Mouse (Mus musculus): ENCODE results near the gene Hspa8. TPM values are rescaled to one million over a fixed set of nuclear protein-coding genes. Genes with fewer than 3 reads are reported as not detected.
A peak's percentile ranks its signal among the peaks of the same experiment; 100 is the strongest.

Gene Hspa8
- polyA plus RNA-seq, 1 experiment from 2014 or later, result 2,577 TPM

DNA sequence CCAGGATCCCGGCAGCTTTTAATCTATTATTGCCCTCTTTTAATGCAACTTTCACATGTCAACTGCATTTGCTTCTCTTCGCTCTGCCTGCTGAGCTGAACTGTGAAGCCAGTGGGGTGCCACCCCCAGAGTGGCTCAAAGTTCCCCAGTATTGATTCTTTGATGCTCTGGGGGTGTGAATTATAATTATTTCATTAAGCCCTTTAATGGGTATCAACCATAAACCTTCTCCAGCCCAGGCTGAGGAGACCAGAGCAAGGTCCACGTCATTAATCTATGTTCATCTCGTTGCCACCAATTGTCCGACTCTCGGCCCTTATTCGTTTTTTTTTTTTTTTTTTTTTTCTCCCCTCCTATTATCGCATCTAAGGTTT is 8.1 kb downstream of the Hspa8 start:
- Histone ChIP-seq H3K27me3 (replicated peaks; ENCODE audit: control insufficient read depth, insufficient read depth, low read length) (no peaks in the 10 kb centered on the region), H3K4me3 (ENCODE audit: low read depth, low read length) (no peak overlapping the region), H3K27ac (replicated peaks; ENCODE audit: low read depth, low read length) (no peak overlapping the region), H3K36me3 (ENCODE audit: control insufficient read depth, insufficient read depth, low read length) (peaks cover 33% of the 10 kb centered on the region), H3K9ac (ENCODE audit: low read depth, low read length) (no peak overlapping the region), H3K4me2 (ENCODE audit: low read depth, low read length) (no peak overlapping the region), H3K4me1 (ENCODE audit: control insufficient read depth, insufficient read depth, low read length) (peaks cover 14% of the 10 kb centered on the region; the same call in 1 of the 2 replicates), H3K9me3 (ENCODE audit: control insufficient read depth, low read length) (no peaks in the 10 kb centered on the region)
- DNase-seq (ENCODE audit: low spot score) (no peak), ATAC-seq (ENCODE audit: low read depth) (no peak)
- WGBS, result 70% methylated on average over 8 of the region's 8 CpGs

DNA sequence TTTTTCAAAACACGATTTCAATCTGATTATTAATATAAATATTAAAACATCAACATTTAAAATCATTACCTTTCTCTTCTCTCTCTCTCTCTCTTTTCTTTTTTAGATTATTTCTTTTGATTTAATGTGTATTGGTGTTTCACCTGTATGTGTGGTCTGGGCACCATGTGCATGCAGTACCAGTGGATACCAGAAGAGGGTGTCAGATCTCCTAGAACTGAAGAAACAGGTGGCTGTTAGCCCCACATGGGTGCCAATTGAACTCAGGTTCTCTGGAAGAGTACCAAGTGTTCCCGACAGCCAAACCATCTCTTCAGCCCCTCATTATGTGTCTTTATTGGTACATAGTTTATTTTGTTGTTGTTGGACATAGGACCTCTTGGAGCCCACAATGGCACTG is 11.1 kb downstream of the Hspa8 start:
- no peaks in the 10 kb centered on the region for H3K9me3 ChIP-seq (ENCODE audit: control insufficient read depth, low read length)
- no peak for DNase-seq (ENCODE audit: low spot score)
- no peak overlapping the region for H3K4me2 ChIP-seq (ENCODE audit: low read depth, low read length)
- H3K27ac ChIP-seq (replicated peaks; ENCODE audit: low read depth, low read length), result no peak overlapping the region
- WGBS, result 45% methylated on average over 2 of the region's 2 CpGs
- no peak for ATAC-seq (ENCODE audit: low read depth)
- H3K9ac ChIP-seq (ENCODE audit: low read depth, low read length), result no peak overlapping the region
- no peak overlapping the region for H3K4me3 ChIP-seq (ENCODE audit: low read depth, low read length)
- peaks cover 4% of the 10 kb centered on the region for H3K36me3 ChIP-seq (ENCODE audit: control insufficient read depth, insufficient read depth, low read length)
- no peaks in the 10 kb centered on the region for H3K27me3 ChIP-seq (replicated peaks; ENCODE audit: control insufficient read depth, insufficient read depth, low read length)
- peaks cover 6% of the 10 kb centered on the region; the same call in 1 of the 2 replicates for H3K4me1 ChIP-seq (ENCODE audit: control insufficient read depth, insufficient read depth, low read length)

DNA sequence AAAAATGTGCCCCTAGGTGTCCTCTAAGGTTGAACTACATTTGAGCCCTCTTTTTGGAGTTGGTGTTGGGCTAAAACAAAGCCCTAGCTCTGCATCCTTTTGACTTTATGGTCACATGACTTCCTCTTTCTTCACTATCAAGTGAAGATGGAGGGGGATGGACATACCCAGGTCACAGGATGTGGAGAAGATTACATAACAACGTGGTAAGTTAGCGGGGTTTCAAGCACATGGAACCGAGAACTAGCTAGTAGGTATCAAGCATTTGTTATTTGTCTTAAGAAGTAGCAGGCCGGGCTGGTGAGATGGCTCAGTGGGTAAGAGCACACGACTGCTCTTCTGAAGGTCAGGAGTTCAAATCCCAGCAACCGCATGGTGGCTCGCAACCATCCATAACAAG is 13.3 kb downstream of the Hspa8 start:
- no peak overlapping the region for H3K4me2 ChIP-seq (ENCODE audit: low read depth, low read length)
- no peaks in the 10 kb centered on the region for H3K9me3 ChIP-seq (ENCODE audit: control insufficient read depth, low read length)
- no peaks in the 10 kb centered on the region for H3K36me3 ChIP-seq (ENCODE audit: control insufficient read depth, insufficient read depth, low read length)
- no peak overlapping the region for H3K9ac ChIP-seq (ENCODE audit: low read depth, low read length)
- DNase-seq (ENCODE audit: low spot score) (no peak), ATAC-seq (ENCODE audit: low read depth) (no peak)
- no peaks in the 10 kb centered on the region for H3K27me3 ChIP-seq (replicated peaks; ENCODE audit: control insufficient read depth, insufficient read depth, low read length)
- no peaks in the 10 kb centered on the region for H3K4me1 ChIP-seq (ENCODE audit: control insufficient read depth, insufficient read depth, low read length)
- no peak overlapping the region for H3K4me3 ChIP-seq (ENCODE audit: low read depth, low read length)
- 84% methylated on average over 7 of the region's 7 CpGs for WGBS
- H3K27ac ChIP-seq (replicated peaks; ENCODE audit: low read depth, low read length), result no peak overlapping the region

GRCm38 (mm10) chr9:40817325-40818028 is 16.7 kb downstream of the Hspa8 start:
- H3K4me3 ChIP-seq (ENCODE audit: low read depth, low read length), result no peak overlapping the region
- no peaks in the 10 kb centered on the region for H3K9me3 ChIP-seq (ENCODE audit: control insufficient read depth, low read length)
- H3K4me2 ChIP-seq (ENCODE audit: low read depth, low read length), result no peak overlapping the region
- no peak for DNase-seq (ENCODE audit: low spot score)
- H3K9ac ChIP-seq (ENCODE audit: low read depth, low read length), result no peak overlapping the region
- WGBS, result 87% methylated on average over 5 of the region's 5 CpGs
- H3K4me1 ChIP-seq (ENCODE audit: control insufficient read depth, insufficient read depth, low read length), result 0 out of 2 replicates have a peak, but pooled peaks cover 6% of the 10 kb centered on the region
- no peaks in the 10 kb centered on the region for H3K27me3 ChIP-seq (replicated peaks; ENCODE audit: control insufficient read depth, insufficient read depth, low read length)
- no peak overlapping the region for H3K27ac ChIP-seq (replicated peaks; ENCODE audit: low read depth, low read length)
- H3K36me3 ChIP-seq (ENCODE audit: control insufficient read depth, insufficient read depth, low read length), result no peaks in the 10 kb centered on the region
- no peak for ATAC-seq (ENCODE audit: low read depth)

DNA sequence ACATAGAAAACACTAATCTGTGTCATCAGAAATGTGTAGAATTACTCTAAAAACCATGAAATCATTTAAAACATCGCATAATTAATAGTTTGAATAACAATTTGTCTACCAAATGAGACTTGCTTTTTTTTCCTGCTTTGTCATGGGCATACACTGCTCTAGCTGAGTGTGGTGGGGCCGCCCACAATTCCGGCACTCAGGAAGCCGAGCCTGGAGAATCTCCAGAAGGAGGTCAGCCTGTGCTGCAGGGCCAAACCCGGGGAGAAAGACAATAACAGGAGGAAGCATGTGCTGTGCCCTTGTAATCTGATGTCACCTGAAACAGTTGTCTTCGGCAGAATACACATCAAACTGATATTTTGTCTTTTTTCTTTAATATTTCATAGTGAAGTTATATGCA is 24.8 kb downstream of the Hspa8 start:
- ATAC-seq (ENCODE audit: low read depth), result no peak

DNA sequence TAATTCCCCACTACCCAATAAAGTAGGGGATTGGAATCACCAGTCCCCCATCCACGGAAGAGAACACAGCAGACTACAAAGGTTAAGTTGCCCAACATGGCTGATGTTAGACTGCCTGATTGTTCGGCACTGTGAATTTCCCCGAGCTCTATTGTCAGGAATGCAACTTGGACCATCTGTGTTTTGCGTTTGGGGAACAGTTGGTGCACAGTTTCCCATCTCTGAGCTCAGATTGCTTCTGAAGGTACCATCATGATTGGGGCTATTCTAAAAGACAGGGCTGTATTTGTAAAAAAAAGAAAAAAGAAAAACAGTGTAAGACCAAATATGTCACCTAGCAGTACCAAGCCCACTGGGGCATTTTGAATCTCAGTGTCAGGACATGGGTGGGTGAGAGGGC is 26.6 kb downstream of the Hspa8 start:
- no peaks in the 10 kb centered on the region for H3K9me3 ChIP-seq (ENCODE audit: control insufficient read depth, low read length)
- no peak for ATAC-seq (ENCODE audit: low read depth)
- no peaks in the 10 kb centered on the region for H3K4me1 ChIP-seq (ENCODE audit: control insufficient read depth, insufficient read depth, low read length)
- no peaks in the 10 kb centered on the region for H3K36me3 ChIP-seq (ENCODE audit: control insufficient read depth, insufficient read depth, low read length)
- H3K9ac ChIP-seq (ENCODE audit: low read depth, low read length), result no peak overlapping the region
- no peak overlapping the region for H3K27ac ChIP-seq (replicated peaks; ENCODE audit: low read depth, low read length)
- H3K4me2 ChIP-seq (ENCODE audit: low read depth, low read length), result no peak overlapping the region
- 62% methylated on average over 4 of the region's 4 CpGs for WGBS
- H3K27me3 ChIP-seq (replicated peaks; ENCODE audit: control insufficient read depth, insufficient read depth, low read length), result no peaks in the 10 kb centered on the region
- no peak for DNase-seq (ENCODE audit: low spot score)
- H3K4me3 ChIP-seq (ENCODE audit: low read depth, low read length), result no peak overlapping the region

More for the DNA sequence above, 24.8 kb downstream of the Hspa8 start:
- Histone ChIP-seq H3K27ac (replicated peaks; ENCODE audit: low read depth, low read length) (no peak overlapping the region), H3K4me2 (ENCODE audit: low read depth, low read length) (no peak overlapping the region), H3K9ac (ENCODE audit: low read depth, low read length) (no peak overlapping the region), H3K27me3 (replicated peaks; ENCODE audit: control insufficient read depth, insufficient read depth, low read length) (no peaks in the 10 kb centered on the region), H3K36me3 (ENCODE audit: control insufficient read depth, insufficient read depth, low read length) (no peaks in the 10 kb centered on the region), H3K9me3 (ENCODE audit: control insufficient read depth, low read length) (no peaks in the 10 kb centered on the region), H3K4me3 (ENCODE audit: low read depth, low read length) (no peak overlapping the region), H3K4me1 (ENCODE audit: control insufficient read depth, insufficient read depth, low read length) (0 out of 2 replicates have a peak, but pooled peaks cover 6% of the 10 kb centered on the region)
- WGBS, result 50% methylated on average over 6 of the region's 6 CpGs
- no peak for DNase-seq (ENCODE audit: low spot score)

GRCm38 (mm10) chr9:40834569-40834968 is 33.8 kb downstream of the Hspa8 start:
- H3K4me2 ChIP-seq (ENCODE audit: low read depth, low read length), result no peak overlapping the region
- peak; percentile 82 for DNase-seq (ENCODE audit: low spot score)
- no peaks in the 10 kb centered on the region for H3K4me1 ChIP-seq (ENCODE audit: control insufficient read depth, insufficient read depth, low read length)

DNA sequence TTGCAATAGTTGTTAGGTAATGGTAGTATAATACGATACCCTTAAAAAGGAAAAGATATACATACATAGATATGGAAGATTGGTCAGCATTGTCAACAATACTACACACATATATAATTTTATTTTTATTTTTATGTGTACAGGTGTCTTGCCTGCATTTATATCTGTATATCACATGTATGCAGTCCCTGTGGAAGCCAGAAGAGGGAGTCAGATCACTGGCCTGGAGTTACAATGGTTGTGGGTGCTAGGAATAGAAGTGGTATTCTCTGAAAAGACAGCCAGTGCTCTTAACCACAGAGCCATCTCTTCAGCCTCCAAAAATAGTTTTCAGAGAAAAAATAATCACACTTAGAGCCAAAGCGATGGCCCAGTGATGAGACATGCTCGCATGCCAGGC is 35.9 kb downstream of the Hspa8 start:
- H3K27ac ChIP-seq (replicated peaks; ENCODE audit: low read depth, low read length), result no peak overlapping the region
- no peak overlapping the region for H3K9ac ChIP-seq (ENCODE audit: low read depth, low read length)
- no peaks in the 10 kb centered on the region for H3K4me1 ChIP-seq (ENCODE audit: control insufficient read depth, insufficient read depth, low read length)
- no peak overlapping the region for H3K4me3 ChIP-seq (ENCODE audit: low read depth, low read length)
- DNase-seq (ENCODE audit: low spot score) (no peak), ATAC-seq (ENCODE audit: low read depth) (no peak)
- H3K27me3 ChIP-seq (replicated peaks; ENCODE audit: control insufficient read depth, insufficient read depth, low read length), result no peaks in the 10 kb centered on the region
- H3K36me3 ChIP-seq (ENCODE audit: control insufficient read depth, insufficient read depth, low read length), result no peaks in the 10 kb centered on the region
- no peaks in the 10 kb centered on the region for H3K9me3 ChIP-seq (ENCODE audit: control insufficient read depth, low read length)
- 90% methylated on average over 3 of the region's 3 CpGs for WGBS
- H3K4me2 ChIP-seq (ENCODE audit: low read depth, low read length), result no peak overlapping the region

More at GRCm38 (mm10) chr9:40834569-40834968, 33.8 kb downstream of the Hspa8 start:
- H3K27me3 ChIP-seq (replicated peaks; ENCODE audit: control insufficient read depth, insufficient read depth, low read length), result no peaks in the 10 kb centered on the region
- no peaks in the 10 kb centered on the region for H3K36me3 ChIP-seq (ENCODE audit: control insufficient read depth, insufficient read depth, low read length)
- 5% methylated on average over 12 of the region's 12 CpGs for WGBS
- no peak overlapping the region for H3K9ac ChIP-seq (ENCODE audit: low read depth, low read length)
- ATAC-seq (ENCODE audit: low read depth), result no peak
- H3K9me3 ChIP-seq (ENCODE audit: control insufficient read depth, low read length), result no peaks in the 10 kb centered on the region
- no peak overlapping the region for H3K4me3 ChIP-seq (ENCODE audit: low read depth, low read length)
- no peak overlapping the region for H3K27ac ChIP-seq (replicated peaks; ENCODE audit: low read depth, low read length)

- H3K36me3 ChIP-seq (ENCODE audit: control insufficient read depth, insufficient read depth, low read length), result no peaks in the 10 kb centered on the region
- no peak for DNase-seq (ENCODE audit: low spot score)
- H3K9me3 ChIP-seq (ENCODE audit: control insufficient read depth, low read length), result no peaks in the 10 kb centered on the region
- H3K27ac ChIP-seq (replicated peaks; ENCODE audit: low read depth, low read length), result no peak overlapping the region
- H3K27me3 ChIP-seq (replicated peaks; ENCODE audit: control insufficient read depth, insufficient read depth, low read length), result no peaks in the 10 kb centered on the region
- WGBS, result 69% methylated on average over 3 of the region's 3 CpGs
- ATAC-seq (ENCODE audit: low read depth), result no peak
- no peak overlapping the region for H3K9ac ChIP-seq (ENCODE audit: low read depth, low read length)
- no peak overlapping the region for H3K4me3 ChIP-seq (ENCODE audit: low read depth, low read length)
- no peak overlapping the region for H3K4me2 ChIP-seq (ENCODE audit: low read depth, low read length)
- no peaks in the 10 kb centered on the region for H3K4me1 ChIP-seq (ENCODE audit: control insufficient read depth, insufficient read depth, low read length)
Measured at GRCm38 (mm10) chr9:40839662-40840061, 38.9 kb downstream of the Hspa8 start.

Measured in embryonic facial prominence, embryonic 14.5 days (tissue).